ENCODE assay signal across 10 mouse cellular contexts in genomic region chr1:151251194-151252010, GRCm38 (mm10). TPM values are rescaled to one million over a fixed set of nuclear protein-coding genes. Genes with fewer than 3 reads are reported as not detected.
DNase-seq lines count a peak whose midpoint lies in the region; ATAC-seq and TF ChIP-seq lines count a peak whose summit lies in the region.
"Had no signal": no experiment of that assay in that cellular context is flagged by ENCODE, and none has a peak within 500 bp of the region (broad histone marks: within the 10 kb centered on the region; RNA-seq: fewer than 3 reads in every experiment).

No protein-coding gene starts in this region.

- ATAC-seq in midbrain, embryonic 15.5 days (replicated peaks): no peak
- ATAC-seq in inflammation-experienced regulatory T-cells, adult 6 months: peak; percentile 17

- TF ChIP-seq POLR2A in heart, adult 2 months (IDR thresholded peaks at IDR 0.05; ENCODE audit: insufficient read depth, low read depth, low read length): no peak

- H3K79me2 ChIP-seq in heart, adult 2 months (replicated peaks; ENCODE audit: control insufficient read depth, insufficient read depth, low read length): no peaks in the 10 kb centered on the region

- H3K4me1 ChIP-seq in heart, adult 2 months (ENCODE audit: control insufficient read depth, insufficient read depth, low read length): no peaks in the 10 kb centered on the region; the same call in 1 of the 2 replicates
- peaks cover 10% of the 10 kb centered on the region for H3K4me1 ChIP-seq in midbrain, embryonic 10.5 days
- no peaks in the 10 kb centered on the region for H3K4me1 ChIP-seq in midbrain, embryonic 15.5 days

- 81% methylated on average over 14 of the region's 14 CpGs for WGBS in heart, adult 2 months
- 89% methylated on average over 14 of the region's 14 CpGs for WGBS in midbrain, embryonic 10.5 days
- 76% methylated on average over 14 of the region's 14 CpGs for WGBS in midbrain, embryonic 15.5 days

- no peak overlapping the region for H3K4me2 ChIP-seq in midbrain, embryonic 15.5 days

- intact Hi-C loops in heart, adult 2 months (cut with DNase I): loop anchor here (5.0 kb wide), 1 partner anchor 86 kb away; no protein-coding TSS in a partner anchor

- no peaks in the 10 kb centered on the region for H3K27me3 ChIP-seq in heart, adult 2 months (ENCODE audit: control insufficient read depth, insufficient read depth, low read length)
- 0 out of 2 replicates have a peak, but pooled peaks cover 4% of the 10 kb centered on the region for H3K27me3 ChIP-seq in midbrain, embryonic 10.5 days (ENCODE audit: low read depth, poor library complexity, severe bottlenecking)
- H3K27me3 ChIP-seq in midbrain, embryonic 15.5 days (replicated peaks): no peaks in the 10 kb centered on the region
- no peaks in the 10 kb centered on the region for H3K27me3 ChIP-seq in splenic B cell, adult 2 months (ENCODE audit: control insufficient read depth, insufficient read depth, low read length, poor library complexity, severe bottlenecking)

- DNase-seq in heart, adult 2 months: no peak
- DNase-seq in heart, adult 18-20 months: no peak
- no peak for DNase-seq in midbrain, embryonic 10.5 days (ENCODE audit: low spot score)
- DNase-seq in splenic B cell, adult 2 months (ENCODE audit: low read depth, low spot score): peak; percentile 7
- no peak for DNase-seq in cerebellum, postnatal 36 days
- no peak for DNase-seq in adrenal gland, adult 18-20 months (ENCODE audit: low spot score in 2 of 2)

- 0 out of 2 replicates have a peak overlapping the region, but pooled peaks have one; percentile 9 for H3K9ac ChIP-seq in heart, adult 2 months (ENCODE audit: low read depth, low read length)
- no peak overlapping the region for H3K9ac ChIP-seq in midbrain, embryonic 15.5 days

- H3K36me3 ChIP-seq in heart, adult 2 months (ENCODE audit: control insufficient read depth, insufficient read depth, low read length): no peaks in the 10 kb centered on the region
- no peaks in the 10 kb centered on the region for H3K36me3 ChIP-seq in midbrain, embryonic 10.5 days
- H3K36me3 ChIP-seq in midbrain, embryonic 15.5 days (replicated peaks): no peaks in the 10 kb centered on the region
- no peaks in the 10 kb centered on the region for H3K36me3 ChIP-seq in splenic B cell, adult 2 months (ENCODE audit: control insufficient read depth, insufficient read depth, low read length, poor library complexity, severe bottlenecking)

- H3K9me3 ChIP-seq in midbrain, embryonic 10.5 days (replicated peaks): no peaks in the 10 kb centered on the region
- H3K9me3 ChIP-seq in midbrain, embryonic 15.5 days: no peaks in the 10 kb centered on the region

- no peak for TF ChIP-seq CTCF in heart, adult 2 months (IDR thresholded peaks at IDR 0.05)

- H3K27ac ChIP-seq in heart, adult 2 months: peak overlapping the region; percentile 10; the same call in 1 of the 2 replicates
- peak overlapping the region; percentile 46; the same call in 1 of the 2 replicates for H3K27ac ChIP-seq in midbrain, embryonic 10.5 days (replicated peaks)
- no peak overlapping the region for H3K27ac ChIP-seq in midbrain, embryonic 15.5 days

- no peak overlapping the region for H3K4me3 ChIP-seq in heart, adult 2 months
- no peak overlapping the region for H3K4me3 ChIP-seq in midbrain, embryonic 10.5 days
- no peak overlapping the region for H3K4me3 ChIP-seq in midbrain, embryonic 15.5 days
- H3K4me3 ChIP-seq: erythroblast, embryonic 14.5 days had no signal

- TF ChIP-seq EP300 in heart, adult 2 months (IDR thresholded peaks at IDR 0.05; ENCODE audit: insufficient read depth, low read depth, low read length): no peak

RNA-seq across cellular contexts. Expression of gene Gm47996, which starts 41.5 kb away (rescaled TPM):
- not detected for total RNA-seq in heart, adult 2 months (2021)
- polyA plus RNA-seq in heart, adult 2 months (2012; rRNA removed): not detected in 2 replicates
- total RNA-seq in heart, adult 18-20 months (2021): not detected
- 0.15 TPM in 1 of 2 replicates, not detected in the other for polyA plus RNA-seq in midbrain, embryonic 10.5 days (2016; fragmentation: Nextera tagmentation; extraction: Ambion mirVana)
- not detected in 2 replicates for polyA plus RNA-seq in midbrain, embryonic 15.5 days (2015; fragmentation: Nextera tagmentation; extraction: Ambion mirVana)
- polyA plus RNA-seq in inflammation-experienced regulatory T-cells, adult 6 months (2017; shearing (Covaris generic)): not detected
- not detected for total RNA-seq in adrenal gland, adult 18-20 months (2021)
- total RNA-seq: layer of hippocampus, postnatal 10 days had no signal
- polyA plus RNA-seq: erythroblast, embryonic 14.5 days had no signal

RNA-seq across cellular contexts. Expression of gene 3110040M04Rik, which starts 47.5 kb away (rescaled TPM):
- not detected for total RNA-seq in heart, adult 2 months (2021)
- not detected in 2 replicates for polyA plus RNA-seq in heart, adult 2 months (2012; rRNA removed)
- not detected for total RNA-seq in heart, adult 18-20 months (2021)
- not detected in 2 replicates for polyA plus RNA-seq in midbrain, embryonic 10.5 days (2016; fragmentation: Nextera tagmentation; extraction: Ambion mirVana)
- not detected in 2 replicates for polyA plus RNA-seq in midbrain, embryonic 15.5 days (2015; fragmentation: Nextera tagmentation; extraction: Ambion mirVana)
- polyA plus RNA-seq in inflammation-experienced regulatory T-cells, adult 6 months (2017; shearing (Covaris generic)): not detected
- total RNA-seq in adrenal gland, adult 18-20 months (2021): not detected
- total RNA-seq: layer of hippocampus, postnatal 10 days had no signal

RNA-seq across cellular contexts. Expression of gene Gm47995, which starts 53.2 kb away (rescaled TPM):
- total RNA-seq in heart, adult 2 months (2021): not detected
- polyA plus RNA-seq in heart, adult 2 months (2012; rRNA removed): 0.53 TPM in 1 of 2 replicates, not detected in the other
- total RNA-seq in heart, adult 18-20 months (2021): not detected
- not detected in 2 replicates for polyA plus RNA-seq in midbrain, embryonic 10.5 days (2016; fragmentation: Nextera tagmentation; extraction: Ambion mirVana)
- polyA plus RNA-seq in midbrain, embryonic 15.5 days (2015; fragmentation: Nextera tagmentation; extraction: Ambion mirVana): not detected in 2 replicates
- polyA plus RNA-seq in inflammation-experienced regulatory T-cells, adult 6 months (2017; shearing (Covaris generic)): not detected
- not detected for total RNA-seq in adrenal gland, adult 18-20 months (2021)
- total RNA-seq: layer of hippocampus, postnatal 10 days had no signal
- polyA plus RNA-seq: erythroblast, embryonic 14.5 days had no signal

RNA-seq across cellular contexts. Expression of gene Gm8947, which starts 59.2 kb away (rescaled TPM):
- total RNA-seq in heart, adult 2 months (2021): not detected
- polyA plus RNA-seq in heart, adult 2 months (2012; rRNA removed): 0.15 TPM in 1 of 2 replicates, not detected in the other
- total RNA-seq in heart, adult 18-20 months (2021): not detected
- 0.22 and 0.23 TPM in 2 replicates for polyA plus RNA-seq in midbrain, embryonic 10.5 days (2016; fragmentation: Nextera tagmentation; extraction: Ambion mirVana)
- polyA plus RNA-seq in midbrain, embryonic 15.5 days (2015; fragmentation: Nextera tagmentation; extraction: Ambion mirVana): not detected in 2 replicates
- not detected for polyA plus RNA-seq in inflammation-experienced regulatory T-cells, adult 6 months (2017; shearing (Covaris generic))
- total RNA-seq in adrenal gland, adult 18-20 months (2021): not detected
- total RNA-seq: layer of hippocampus, postnatal 10 days had no signal
- polyA plus RNA-seq: erythroblast, embryonic 14.5 days had no signal
